ENCODE assay signal across 8 mouse cellular contexts in genomic region chr17:7945117-7946052, GRCm38 (mm10). TPM values are rescaled to one million over a fixed set of nuclear protein-coding genes. Genes with fewer than 3 reads are reported as not detected.
DNase-seq lines count a peak whose midpoint lies in the region; ATAC-seq and TF ChIP-seq lines count a peak whose summit lies in the region.
"Not testable (repeated sequence)": the region's sequence is repeated elsewhere in the genome, so short reads cannot be mapped to it uniquely, and the experiment has no call there.

Gene Rsph3a, plus strand, starts transcription at chr17:7945614.

- CTCF ChIA-PET in Patski (lab: Charles Lee), result not testable (repeated sequence)

- not testable (repeated sequence) for H3K9me3 ChIP-seq in hindbrain, embryonic 13.5 days

- peak within 1 kb of the TSS; percentile 79 for H3K9ac ChIP-seq in hindbrain, embryonic 13.5 days

- peak within 1 kb of the TSS; percentile 59 for H3K4me2 ChIP-seq in hindbrain, embryonic 13.5 days

- WGBS in hindbrain, embryonic 13.5 days, result 4% methylated on average over 55 of the region's 58 CpGs

- H3K27ac ChIP-seq in hindbrain, embryonic 13.5 days, result peak within 1 kb of the TSS; percentile 92

- not testable (repeated sequence) for H3K36me3 ChIP-seq in hindbrain, embryonic 13.5 days

- ATAC-seq in Patski, result peak; percentile 97
- ATAC-seq in hindbrain, embryonic 13.5 days (ENCODE audit: low FRiP score), result peak; percentile 99

- TF ChIP-seq CTCF in Patski (IDR thresholded peaks at IDR 0.05), result not testable (repeated sequence)

- in situ Hi-C loops in Patski (cut with MboI; ENCODE audit: low pct_unique_long_range_greater_than_20kb), result loop anchor here (10.0 kb wide), 1 partner anchor 1001 kb away; the partner anchor contains the start of gene Rsph3b

- POLR2A ChIA-PET in Patski (lab: Charles Lee), result interaction anchor here (0.6 to 0.7 kb wide), 2 partner anchors 923 to 997 kb away, joined by 4 to 6 read pairs; partner anchors contain the start of gene Rsph3b

- H3K4me1 ChIP-seq in hindbrain, embryonic 13.5 days (replicated peaks), result not testable (repeated sequence)

- H3K4me3 ChIP-seq in hindbrain, embryonic 13.5 days, result peak within 1 kb of the TSS; percentile 55

- not testable (repeated sequence) for H3K27me3 ChIP-seq in Patski; hindbrain, embryonic 13.5 days

- DNase-seq in Patski (ENCODE audit: low read depth, low spot score), result peak; percentile 77
- DNase-seq in cerebellum, postnatal 25 days, result peak; percentile 85 to 92
- peak; percentile 57 to 68 for DNase-seq in frontal cortex, postnatal 25 days (ENCODE audit: low spot score in 2 of 2)
- DNase-seq in layer of hippocampus, postnatal 25 days (ENCODE audit: extremely low spot score in 1 of 2, low spot score in 1 of 2), result peak; percentile 61 to 66
- DNase-seq in lung, postnatal 14 days, result peak; percentile 88
- peak; percentile 88 for DNase-seq in ovary, postnatal 36 days (ENCODE audit: low spot score)
- DNase-seq in thymus, postnatal 14 days, result peak; percentile 79

RNA-seq across cellular contexts. Expression of gene Rsph3a, which starts in this region (rescaled TPM):
- 15.9 TPM for polyA plus RNA-seq in Patski (2021)
- polyA plus RNA-seq in hindbrain, embryonic 13.5 days (2015; fragmentation: Nextera tagmentation; extraction: Ambion mirVana), result 69.8 and 77.4 TPM in 2 replicates
- 10 to 100 TPM; 38.8 to 40.1 TPM for total RNA-seq in layer of hippocampus, postnatal 25 days (2021)

Comparison
In these comparisons a context has a peak if more than half of its experiments do, and no peak if none do; other contexts are left out.
1. Peak in every context shown above with its lines: DNase-seq, ATAC-seq, H3K4me3 ChIP-seq and H3K27ac ChIP-seq.